Mouse (Mus musculus) hindbrain, embryonic 13.5 days (tissue): ENCODE measurements around the gene Mcat. TPM values are rescaled to one million over a fixed set of nuclear protein-coding genes. Genes with fewer than 3 reads are reported as not detected.

Source experiments
- ATAC-seq: fragments of 200-750 bp; cut with Nextera tagmentation; 2 replicates; pipeline ENCODE4 v1.8.0; 2017; ENCODE audit warnings: moderate TSS enrichment; ENCODE audit not compliant: low FRiP score
- H3K27ac ChIP-seq: fragments of 300-500 bp; sonication (generic); 2 replicates; pipeline ENCODE4 v1.5.1; 2015; ENCODE audit warnings: inconsistent platforms, mild to moderate bottlenecking, moderate library complexity
- H3K27me3 ChIP-seq: fragments of 300-500 bp; sonication (generic); 2 replicates; pipeline ENCODE4 v1.6.1; 2015; ENCODE audit warnings: mild to moderate bottlenecking, inconsistent platforms
- H3K36me3 ChIP-seq: fragments of 300-500 bp; sonication (generic); 2 replicates; pipeline ENCODE4 v1.6.1; 2015; ENCODE audit warnings: mild to moderate bottlenecking, inconsistent platforms
- H3K4me1 ChIP-seq: fragments of 300-500 bp; sonication (generic); replicated peaks from 2 replicates; pipeline ENCODE4 v1.6.1; 2015; ENCODE audit warnings: inconsistent platforms
- H3K4me2 ChIP-seq: fragments of 300-500 bp; sonication (generic); 2 replicates; pipeline ENCODE4 v1.6.1; 2015; ENCODE audit warnings: inconsistent platforms, mild to moderate bottlenecking, moderate library complexity
- H3K4me3 ChIP-seq: fragments of 300-500 bp; sonication (generic); 2 replicates; pipeline ENCODE4 v1.5.1; 2015; ENCODE audit warnings: mild to moderate bottlenecking, inconsistent platforms
- H3K9ac ChIP-seq: fragments of 300-500 bp; sonication (generic); 2 replicates; pipeline ENCODE4 v1.6.1; 2015; ENCODE audit warnings: mild to moderate bottlenecking, inconsistent platforms
- H3K9me3 ChIP-seq: fragments of 300-500 bp; sonication (generic); 2 replicates; pipeline ENCODE4 v1.6.1; 2016; ENCODE audit warnings: inconsistent platforms
- WGBS: fragments of 180-500 bp; shearing (Covaris S2); methylation state at CpG from one replicate; pipeline ENCODE4 v1.1.7; 2015; 5-methylcytosine and 5-hydroxymethylcytosine counted together
- polyA plus RNA-seq: library from polyadenylated mRNA; unstranded; fragments of >200 nt; fragmentation: Nextera tagmentation; extraction: Ambion mirVana; gene quantifications from 2 replicates; pipeline ENCODE4 v1.2.1, GENCODE M21; 2015

The Mcat gene
- polyA plus RNA-seq, 1 experiment from 2014 or later, result 34.4 TPM

DNA sequence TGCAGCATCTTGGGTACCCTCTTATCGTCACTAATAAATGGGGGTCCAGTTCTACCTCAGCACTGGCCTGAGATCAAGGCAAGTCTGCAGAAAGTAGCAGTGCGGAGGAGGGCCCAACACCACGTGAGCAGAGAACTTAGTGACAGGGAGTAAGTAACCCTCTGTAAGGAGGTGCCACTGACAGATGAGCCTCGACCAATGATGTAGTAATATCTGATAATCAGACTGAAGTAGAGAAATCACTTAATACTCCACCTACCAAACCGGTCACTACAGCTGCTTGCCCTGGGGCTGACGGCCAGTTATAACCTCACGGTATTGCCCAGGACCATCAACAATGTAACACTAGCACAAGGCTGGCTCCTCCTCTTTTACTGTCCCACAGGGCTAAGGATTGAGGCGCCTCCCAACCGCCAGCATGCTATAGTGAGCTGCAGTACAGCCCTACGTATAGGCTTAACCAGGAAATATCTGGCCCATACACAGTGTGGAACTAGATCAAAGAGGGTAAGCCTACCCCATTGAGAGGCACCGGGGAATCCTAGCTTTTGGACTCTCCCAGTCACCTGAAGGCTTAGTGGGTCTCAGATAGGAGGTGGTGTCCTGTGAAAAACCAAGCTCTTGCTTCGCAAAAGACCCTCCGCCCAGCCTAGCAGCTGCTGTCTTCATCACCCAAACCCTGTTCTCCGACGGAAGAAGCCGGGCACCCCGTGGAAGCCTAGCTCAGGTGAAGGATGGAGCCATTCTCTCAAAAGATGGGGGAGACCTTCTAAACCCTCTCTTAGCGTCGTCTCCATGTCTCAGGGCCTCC is 30.3 kb upstream of the Mcat start:
- peak overlapping the region; percentile 85 for H3K9ac ChIP-seq
- no peaks in the 10 kb centered on the region for H3K9me3 ChIP-seq
- H3K36me3 ChIP-seq, result peaks cover 17% of the 10 kb centered on the region
- WGBS, result 13% methylated on average over 19 of the region's 19 CpGs
- H3K4me2 ChIP-seq, result peak overlapping the region; percentile 82
- peaks cover 37% of the 10 kb centered on the region for H3K4me1 ChIP-seq
- peak overlapping the region; percentile 81 for H3K4me3 ChIP-seq
- ATAC-seq, result peak; percentile 58
- no peaks in the 10 kb centered on the region for H3K27me3 ChIP-seq
- H3K27ac ChIP-seq, result no peak overlapping the region

DNA sequence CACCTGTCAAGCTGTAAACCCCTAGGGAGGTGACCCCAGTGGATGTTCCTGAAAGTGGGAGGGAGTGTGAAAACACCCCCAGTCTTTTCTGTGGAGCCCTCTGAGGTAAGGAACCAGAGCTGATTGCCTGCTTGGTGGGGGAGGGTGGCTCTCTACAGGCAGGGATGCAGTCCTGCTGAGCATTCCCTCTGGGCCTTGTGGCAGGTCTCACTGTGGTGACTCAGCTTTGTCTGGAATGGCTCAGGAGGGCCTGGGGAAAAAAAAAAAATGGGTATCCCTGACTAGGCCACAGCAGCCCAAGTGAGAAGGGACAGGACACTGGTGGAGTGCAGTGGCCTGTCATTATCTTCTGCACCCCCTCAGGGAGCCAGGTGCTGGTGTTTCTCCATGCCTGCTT is 29.6 kb upstream of the Mcat start:
- peak overlapping the region; percentile 85 for H3K9ac ChIP-seq
- peak overlapping the region; percentile 82 for H3K4me2 ChIP-seq
- H3K4me3 ChIP-seq, result peak overlapping the region; percentile 81
- H3K9me3 ChIP-seq, result no peaks in the 10 kb centered on the region
- H3K4me1 ChIP-seq, result peaks cover 37% of the 10 kb centered on the region
- peaks cover 21% of the 10 kb centered on the region for H3K36me3 ChIP-seq
- ATAC-seq, result no peak
- no peak overlapping the region for H3K27ac ChIP-seq
- no peaks in the 10 kb centered on the region for H3K27me3 ChIP-seq

DNA sequence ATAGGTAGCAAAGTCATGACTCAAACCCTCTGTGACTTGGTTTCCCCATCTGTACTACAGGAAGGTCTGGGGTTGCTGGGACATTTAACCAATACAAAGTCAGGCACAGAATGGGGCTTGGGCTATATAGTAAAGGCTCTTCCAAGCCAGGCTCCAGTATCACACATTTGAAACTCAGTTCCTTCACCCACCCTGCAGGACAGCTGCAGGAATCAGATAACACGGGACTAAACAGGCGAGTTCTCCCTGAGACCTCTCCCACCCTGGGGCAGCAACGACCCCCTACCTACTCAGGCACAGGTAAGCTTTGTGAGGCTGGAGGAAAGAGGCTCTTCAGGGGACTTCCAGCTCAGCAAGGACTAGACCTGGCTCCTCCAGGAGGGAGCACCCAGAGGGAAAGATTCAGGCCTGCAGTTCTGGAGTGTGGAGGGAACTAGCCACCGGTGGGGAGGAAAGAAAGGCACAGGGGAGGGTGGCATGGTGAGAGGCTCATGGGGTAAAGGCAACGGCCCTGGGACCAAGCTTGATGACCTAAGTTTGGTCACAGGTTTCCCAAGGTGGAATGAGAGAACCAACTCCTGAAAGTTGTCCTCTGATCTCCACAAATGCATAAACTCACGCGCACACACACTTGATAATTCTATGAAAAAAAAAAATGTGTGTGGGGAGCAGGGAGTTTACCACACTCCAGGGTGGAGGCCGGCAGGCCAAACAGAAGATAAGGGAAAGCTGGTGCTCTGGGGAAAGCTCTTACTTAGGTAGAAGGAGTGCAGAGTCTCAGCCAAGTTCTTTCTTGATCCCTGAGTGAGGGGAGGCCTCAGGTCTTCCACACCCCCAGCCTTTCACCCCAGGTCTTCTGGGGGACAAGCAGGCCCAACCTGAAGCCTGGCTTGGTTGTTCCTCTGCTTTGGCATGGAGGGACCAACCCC is 28.9 kb upstream of the Mcat start:
- no peaks in the 10 kb centered on the region for H3K27me3 ChIP-seq
- peak overlapping the region; percentile 85 for H3K9ac ChIP-seq
- H3K4me3 ChIP-seq, result no peak overlapping the region
- peak overlapping the region; percentile 82 for H3K4me2 ChIP-seq
- H3K36me3 ChIP-seq, result peaks cover 24% of the 10 kb centered on the region
- WGBS, result 85% methylated on average over 8 of the region's 8 CpGs
- H3K9me3 ChIP-seq, result no peaks in the 10 kb centered on the region
- ATAC-seq, result no peak
- peaks cover 37% of the 10 kb centered on the region for H3K4me1 ChIP-seq
- no peak overlapping the region for H3K27ac ChIP-seq

DNA sequence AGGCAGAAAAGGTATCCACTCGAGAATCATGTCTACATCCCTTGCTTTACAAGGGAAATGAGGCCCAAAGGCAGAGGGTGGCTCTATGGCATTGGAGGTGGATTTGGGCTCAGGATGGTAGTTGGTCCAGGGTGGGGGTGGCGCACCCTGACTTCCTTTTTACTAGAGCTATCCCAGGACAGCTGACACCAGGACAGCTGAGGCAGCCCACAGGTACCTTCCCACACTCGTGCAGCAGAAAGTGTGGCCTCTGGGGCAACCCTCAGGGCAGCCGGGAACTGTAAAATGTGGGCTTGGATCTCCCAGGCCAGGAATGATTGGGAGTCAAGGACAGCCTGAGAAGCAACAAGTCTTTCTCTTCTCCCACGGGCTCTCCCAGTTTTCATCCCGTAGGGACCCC is 28.2 kb upstream of the Mcat start:
- no peak overlapping the region for H3K4me3 ChIP-seq
- WGBS, result 89% methylated on average over 6 of the region's 6 CpGs
- H3K4me2 ChIP-seq, result no peak overlapping the region
- H3K9me3 ChIP-seq, result no peaks in the 10 kb centered on the region
- H3K27ac ChIP-seq, result no peak overlapping the region
- no peaks in the 10 kb centered on the region for H3K27me3 ChIP-seq
- peaks cover 32% of the 10 kb centered on the region for H3K36me3 ChIP-seq
- peaks cover 37% of the 10 kb centered on the region for H3K4me1 ChIP-seq
- no peak for ATAC-seq
- no peak overlapping the region for H3K9ac ChIP-seq

DNA sequence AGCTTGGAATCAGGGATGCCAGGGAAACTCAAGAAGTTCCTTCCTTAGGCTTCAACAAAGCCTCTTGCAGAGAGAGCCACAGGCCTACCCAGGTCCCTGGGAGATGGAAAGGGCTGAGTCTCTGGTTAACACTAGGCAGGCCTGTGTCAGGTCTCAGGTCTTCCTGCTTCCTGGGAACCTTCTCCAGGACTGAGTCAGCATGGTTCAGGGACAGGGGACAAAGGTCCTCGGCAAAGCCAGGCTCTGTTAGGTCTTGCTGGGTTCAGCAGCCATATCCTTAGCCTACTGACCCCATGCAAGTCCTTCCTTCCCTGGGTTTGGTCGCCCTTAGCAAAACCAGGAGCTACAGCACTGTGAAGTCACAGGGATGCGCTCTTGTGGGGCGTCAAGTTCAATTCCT is 27.3 kb upstream of the Mcat start:
- Histone ChIP-seq H3K27ac (no peak overlapping the region), H3K4me1 (peaks cover 37% of the 10 kb centered on the region), H3K9ac (no peak overlapping the region), H3K4me2 (no peak overlapping the region), H3K9me3 (peaks cover 7% of the 10 kb centered on the region), H3K27me3 (no peaks in the 10 kb centered on the region), H3K4me3 (no peak overlapping the region), H3K36me3 (peaks cover 41% of the 10 kb centered on the region)
- 94% methylated on average over 4 of the region's 4 CpGs for WGBS
- ATAC-seq, result no peak

DNA sequence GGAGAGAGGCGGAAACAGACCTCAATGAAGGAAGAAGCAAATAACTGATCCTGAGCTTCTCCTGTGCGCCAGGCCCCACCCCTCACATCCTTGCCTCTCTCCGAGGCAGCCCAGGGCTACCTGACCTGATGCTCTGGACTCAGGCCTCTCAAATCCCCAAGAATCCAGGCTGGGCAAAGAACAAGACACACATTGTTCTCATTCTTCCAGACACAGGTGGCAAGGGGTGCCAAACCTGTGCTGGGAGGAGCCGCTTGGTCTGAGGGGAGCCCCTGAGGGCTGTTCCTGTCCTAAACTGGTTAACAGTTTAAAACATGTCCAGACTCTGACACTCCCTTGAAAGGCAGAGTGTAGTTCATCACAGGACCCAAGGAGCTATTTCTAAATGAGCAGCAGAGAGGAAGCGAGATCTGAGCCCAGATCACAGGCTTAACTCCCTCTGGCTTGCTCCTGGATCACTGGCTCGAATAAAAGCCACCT is 21.2 kb upstream of the Mcat start:
- no peaks in the 10 kb centered on the region for H3K4me1 ChIP-seq
- H3K27ac ChIP-seq, result no peak overlapping the region
- H3K4me3 ChIP-seq, result no peak overlapping the region
- H3K36me3 ChIP-seq, result peaks cover 90% of the 10 kb centered on the region
- no peaks in the 10 kb centered on the region for H3K27me3 ChIP-seq
- no peak overlapping the region for H3K4me2 ChIP-seq
- H3K9me3 ChIP-seq, result peaks cover 7% of the 10 kb centered on the region
- ATAC-seq, result no peak
- no peak overlapping the region for H3K9ac ChIP-seq
- 87% methylated on average over 6 of the region's 6 CpGs for WGBS

DNA sequence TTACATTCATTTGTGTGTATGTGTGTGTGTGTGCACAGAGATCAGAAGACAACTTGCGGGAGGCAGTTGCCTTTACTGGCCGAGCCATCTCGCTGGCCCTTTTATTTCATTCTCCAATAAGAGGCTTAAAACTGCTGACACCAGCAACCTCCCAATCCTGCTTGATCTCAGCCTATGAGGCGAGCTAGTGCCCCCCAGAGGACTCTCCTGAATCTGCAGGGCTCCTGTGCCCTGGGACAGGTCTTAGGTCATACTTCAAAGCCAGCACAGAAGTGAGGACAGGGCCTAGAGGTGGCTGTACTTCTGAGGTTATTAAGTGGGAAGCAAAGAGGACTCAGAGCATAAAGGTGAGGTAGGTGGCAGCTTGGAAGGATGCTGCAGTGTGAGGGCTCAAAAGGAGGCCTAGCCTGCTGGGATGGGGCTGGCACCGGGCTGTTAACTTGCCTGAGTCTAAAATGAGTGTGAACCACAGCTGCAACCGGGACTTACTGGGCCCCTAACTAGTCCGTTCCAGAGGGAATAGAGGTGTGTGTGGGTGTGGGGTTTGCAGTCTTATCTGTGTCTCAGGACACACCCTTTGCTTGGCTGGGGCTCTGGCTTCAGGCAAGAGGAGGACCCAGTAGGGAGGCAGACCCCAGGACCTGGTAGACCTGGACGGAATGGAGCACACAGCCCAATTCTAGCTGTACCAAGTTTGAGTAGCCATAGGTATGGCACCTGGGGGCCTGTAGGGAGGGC is 20.0 kb upstream of the Mcat start:
- Histone ChIP-seq H3K9me3 (peaks cover 7% of the 10 kb centered on the region), H3K4me2 (no peak overlapping the region), H3K9ac (no peak overlapping the region), H3K4me3 (no peak overlapping the region), H3K36me3 (peaks cover 95% of the 10 kb centered on the region), H3K27me3 (no peaks in the 10 kb centered on the region), H3K27ac (no peak overlapping the region), H3K4me1 (no peaks in the 10 kb centered on the region)
- WGBS, result 78% methylated on average over 8 of the region's 8 CpGs
- ATAC-seq, result no peak

DNA sequence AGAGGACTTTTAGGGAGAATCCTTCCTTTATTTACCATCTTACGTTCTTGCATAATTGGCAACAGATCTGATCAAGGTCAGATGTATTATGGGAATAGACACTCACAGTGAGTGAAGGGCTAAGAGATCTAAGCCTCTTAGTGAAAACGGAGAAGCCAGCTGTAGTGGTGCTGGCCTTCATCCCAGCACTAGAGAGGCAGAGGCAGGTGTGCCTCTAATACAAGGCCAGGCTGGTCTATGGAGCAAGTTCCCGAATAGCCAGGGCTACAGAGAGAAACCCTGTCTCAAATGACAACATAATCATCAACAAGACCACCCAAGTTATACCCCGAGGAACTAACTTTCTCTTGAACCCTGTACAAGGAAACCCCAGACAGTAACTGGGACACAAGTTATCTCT is 19.3 kb upstream of the Mcat start:
- Histone ChIP-seq H3K4me3 (no peak overlapping the region), H3K9ac (no peak overlapping the region), H3K9me3 (peaks cover 7% of the 10 kb centered on the region), H3K27ac (no peak overlapping the region), H3K4me1 (no peaks in the 10 kb centered on the region), H3K36me3 (peaks cover 96% of the 10 kb centered on the region), H3K27me3 (no peaks in the 10 kb centered on the region), H3K4me2 (no peak overlapping the region)
- no peak for ATAC-seq
- WGBS, result 86% methylated on average over 4 of the region's 4 CpGs

DNA sequence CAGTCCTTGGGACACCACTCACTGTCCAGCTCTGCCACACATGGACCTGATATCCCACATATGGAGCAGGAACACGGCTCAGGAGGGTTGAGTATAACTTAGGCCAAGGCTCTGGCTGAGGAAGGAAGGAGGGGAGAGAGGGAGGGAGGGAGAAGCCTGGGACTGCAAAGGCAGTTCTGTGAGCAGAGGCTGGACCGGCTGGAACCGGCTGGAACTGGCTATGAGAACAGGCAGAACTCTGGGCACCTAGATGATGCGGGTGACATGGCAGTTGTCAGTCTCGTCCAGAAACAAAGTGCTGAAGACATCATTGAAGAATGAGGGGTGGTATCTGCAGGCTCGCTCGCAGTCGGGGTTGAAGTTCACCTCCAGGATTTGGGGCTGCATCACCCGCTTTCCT is 13.1 kb upstream of the Mcat start:
- H3K27me3 ChIP-seq, result no peaks in the 10 kb centered on the region
- 93% methylated on average over 9 of the region's 9 CpGs for WGBS
- peaks cover 77% of the 10 kb centered on the region for H3K36me3 ChIP-seq
- ATAC-seq, result no peak
- H3K9ac ChIP-seq, result no peak overlapping the region
- H3K4me2 ChIP-seq, result no peak overlapping the region
- H3K9me3 ChIP-seq, result no peaks in the 10 kb centered on the region
- H3K4me3 ChIP-seq, result no peak overlapping the region
- H3K27ac ChIP-seq, result no peak overlapping the region
- no peaks in the 10 kb centered on the region for H3K4me1 ChIP-seq

DNA sequence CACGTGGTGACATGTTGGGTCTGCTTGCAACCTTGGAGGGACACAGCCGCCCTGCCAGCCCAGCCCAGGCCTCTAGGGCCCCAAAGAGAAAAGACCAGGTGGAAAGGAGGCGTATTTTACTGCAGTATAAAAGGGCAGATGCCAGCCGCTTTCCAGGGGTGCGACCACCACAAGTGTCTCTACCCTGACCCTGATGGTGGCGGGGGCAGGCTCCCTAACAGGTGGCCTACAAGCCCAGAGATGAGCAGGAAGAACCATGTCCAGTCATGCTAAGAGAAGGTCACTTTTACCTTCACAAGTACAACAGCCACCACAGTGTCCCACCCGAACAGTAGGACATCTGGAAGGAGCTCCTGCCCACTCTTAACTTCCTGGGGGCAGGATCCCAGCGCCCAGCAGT is 12.0 kb upstream of the Mcat start:
- 95% methylated on average over 8 of the region's 8 CpGs for WGBS
- Histone ChIP-seq H3K9ac (no peak overlapping the region), H3K9me3 (no peaks in the 10 kb centered on the region), H3K4me3 (no peak overlapping the region), H3K4me1 (no peaks in the 10 kb centered on the region), H3K36me3 (peaks cover 66% of the 10 kb centered on the region), H3K4me2 (no peak overlapping the region), H3K27me3 (no peaks in the 10 kb centered on the region), H3K27ac (no peak overlapping the region)
- no peak for ATAC-seq

DNA sequence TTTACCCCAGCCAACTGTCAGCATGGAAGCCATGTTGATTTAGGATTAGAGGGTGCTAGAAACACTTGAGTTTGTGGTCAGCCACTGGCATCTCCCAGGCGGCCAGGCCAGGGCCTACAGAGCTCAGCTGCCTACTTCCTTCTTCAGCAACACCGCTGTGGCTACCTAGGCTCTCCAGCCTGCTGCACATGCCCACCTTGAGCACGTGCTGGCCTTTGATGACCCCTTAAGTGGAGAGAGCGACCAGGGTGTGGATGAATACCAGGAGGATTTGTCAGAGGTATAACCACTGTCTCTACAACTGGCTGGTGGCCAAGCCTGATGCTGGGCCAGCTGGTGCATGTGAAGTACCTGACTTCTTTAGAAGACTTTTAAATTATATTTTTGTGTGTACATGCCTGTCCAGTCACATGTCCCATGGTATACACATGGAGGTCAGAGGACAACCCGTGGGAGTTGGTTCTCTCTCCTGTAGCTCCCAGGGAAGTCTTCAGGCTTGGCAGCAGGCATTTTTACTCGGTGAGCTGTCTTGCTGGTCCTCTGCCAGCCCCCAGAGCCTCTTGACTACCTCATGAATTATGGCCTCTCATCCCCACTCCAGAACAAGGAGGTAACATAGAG is 11.3 kb upstream of the Mcat start:
- Histone ChIP-seq H3K4me3 (no peak overlapping the region), H3K4me2 (no peak overlapping the region), H3K4me1 (no peaks in the 10 kb centered on the region), H3K27me3 (no peaks in the 10 kb centered on the region), H3K9ac (no peak overlapping the region), H3K36me3 (peaks cover 59% of the 10 kb centered on the region), H3K27ac (no peak overlapping the region), H3K9me3 (no peaks in the 10 kb centered on the region)
- no peak for ATAC-seq
- 92% methylated on average over 6 of the region's 6 CpGs for WGBS

DNA sequence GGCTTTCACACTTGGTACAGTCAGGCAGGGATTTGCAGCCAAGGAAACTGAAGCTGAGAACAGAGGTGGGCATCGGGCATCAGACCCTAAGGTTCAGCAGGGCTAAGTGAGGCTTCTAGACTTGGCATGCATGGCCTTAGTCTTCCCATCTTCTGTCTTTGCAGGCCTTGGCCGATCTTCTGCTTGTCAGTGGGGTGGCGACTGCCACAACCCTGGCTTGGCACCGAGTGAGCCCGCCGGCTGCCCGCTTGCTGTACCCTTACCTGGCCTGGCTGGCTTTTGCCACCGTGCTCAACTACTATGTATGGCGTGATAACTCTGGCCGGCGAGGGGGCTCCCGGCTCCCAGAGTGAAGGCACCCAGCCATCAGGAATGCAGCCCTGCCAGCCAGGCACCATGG is 10.0 kb upstream of the Mcat start:
- no peak for ATAC-seq
- H3K4me1 ChIP-seq, result no peaks in the 10 kb centered on the region
- peaks cover 48% of the 10 kb centered on the region for H3K36me3 ChIP-seq
- no peak overlapping the region for H3K27ac ChIP-seq
- H3K4me2 ChIP-seq, result no peak overlapping the region
- no peaks in the 10 kb centered on the region for H3K27me3 ChIP-seq
- 97% methylated on average over 12 of the region's 12 CpGs for WGBS
- no peaks in the 10 kb centered on the region for H3K9me3 ChIP-seq
- no peak overlapping the region for H3K4me3 ChIP-seq
- no peak overlapping the region for H3K9ac ChIP-seq
